Mouse (Mus musculus) gastrocnemius, adult 8-10 months (tissue): ENCODE measurements at regions not wholly inside any gene's neighbourhood (a gene's known extent, or its start where the extent isn't known, plus 50 kb on each side); places are given as distances from the start of the nearest gene placed in this dataset.
A peak's percentile ranks its signal among the peaks of the same experiment; 100 is the strongest.

Experiments used
- DNase-seq, 2 experiments: peaks; one replicate each; pipeline ENCODE4 v3.0.0; 2022; ENCODE audit warnings: low spot score in 2 of 2

DNA sequence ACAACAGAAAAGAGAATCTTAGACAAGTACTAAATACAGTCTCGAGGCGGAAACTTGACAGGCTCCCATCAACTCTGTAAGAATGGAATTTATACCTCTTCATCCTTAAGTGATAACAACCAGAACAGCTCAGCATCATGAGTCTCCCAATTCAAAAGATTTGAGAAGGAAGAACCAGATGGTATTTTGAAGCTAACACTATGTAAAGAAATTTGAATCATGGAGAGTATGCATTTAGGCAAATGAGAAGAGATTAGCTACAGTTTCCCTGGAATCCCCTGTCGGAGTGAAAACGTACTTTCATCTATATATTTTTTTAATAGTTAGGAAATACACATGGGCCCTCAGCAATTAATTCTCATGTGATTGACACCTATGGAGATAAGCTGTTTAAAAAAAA lies 140.9 kb downstream of the Nrip1 start:
- no peak for DNase-seq

DNA sequence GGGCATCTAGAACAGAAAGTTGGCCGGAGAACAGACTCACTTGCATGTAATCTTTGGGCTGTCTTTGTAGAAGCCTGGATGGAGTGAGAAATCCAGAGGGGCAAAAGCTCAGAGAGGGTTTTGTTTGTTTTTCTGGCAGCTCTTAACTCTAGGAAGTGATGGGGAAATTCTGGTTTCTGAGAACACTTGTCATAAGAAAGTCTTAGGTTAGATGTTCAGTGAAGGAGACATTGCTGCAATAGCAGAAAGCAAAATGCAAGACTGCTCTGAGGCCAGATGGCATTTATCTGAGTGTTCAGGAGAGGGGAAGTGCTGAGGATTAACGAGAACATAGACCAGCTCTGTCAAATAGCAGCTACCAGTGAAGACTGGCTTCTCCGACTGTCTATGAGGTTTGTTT lies 141.5 kb downstream of the Nrip1 start:
- DNase-seq = no peak

DNA sequence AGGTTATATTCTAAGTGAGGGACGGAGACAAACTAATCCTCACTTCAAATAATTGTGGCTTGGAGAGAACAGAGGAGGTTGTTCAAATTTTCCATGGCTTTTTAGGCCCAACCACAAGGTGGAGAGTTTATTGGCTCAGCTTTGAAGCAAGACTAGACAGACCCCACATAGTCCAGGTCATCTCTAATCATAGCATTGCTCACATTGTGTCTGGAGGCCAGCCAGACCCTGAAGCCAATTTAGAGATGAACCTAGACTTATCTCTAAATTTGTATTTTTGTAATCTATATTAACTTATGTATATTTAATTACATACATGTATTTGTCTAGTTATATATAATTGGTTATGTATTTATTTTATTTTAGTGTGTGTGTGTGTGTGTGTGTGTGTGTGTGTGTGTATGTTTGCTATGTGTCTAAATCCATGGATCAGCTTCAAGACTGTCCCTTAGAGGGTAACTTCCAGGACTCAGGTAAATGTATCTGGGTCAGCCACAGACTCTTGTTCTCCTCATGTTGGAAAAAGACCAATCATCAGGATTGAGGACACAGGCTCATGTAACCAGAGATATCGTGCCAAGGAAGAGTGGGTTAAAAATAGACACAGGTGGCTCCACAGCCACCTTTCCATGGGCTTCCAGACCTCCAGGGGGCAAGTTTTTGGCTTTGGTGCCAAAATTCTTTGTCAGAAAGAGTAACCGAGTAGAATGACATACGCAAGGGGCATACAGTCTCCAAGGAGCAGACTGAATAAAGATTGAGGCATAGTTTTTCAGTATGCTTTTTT lies 142.9 kb downstream of the Nrip1 start:
- DNase-seq = no peak

GRCm38 (mm10) chr16:76228451-76228850 lies 145.2 kb downstream of the Nrip1 start:
- no peak for DNase-seq

- DNase-seq = no peak
Measured at GRCm38 (mm10) chr16:76226446-76226845, 147.2 kb downstream of the Nrip1 start.

DNA sequence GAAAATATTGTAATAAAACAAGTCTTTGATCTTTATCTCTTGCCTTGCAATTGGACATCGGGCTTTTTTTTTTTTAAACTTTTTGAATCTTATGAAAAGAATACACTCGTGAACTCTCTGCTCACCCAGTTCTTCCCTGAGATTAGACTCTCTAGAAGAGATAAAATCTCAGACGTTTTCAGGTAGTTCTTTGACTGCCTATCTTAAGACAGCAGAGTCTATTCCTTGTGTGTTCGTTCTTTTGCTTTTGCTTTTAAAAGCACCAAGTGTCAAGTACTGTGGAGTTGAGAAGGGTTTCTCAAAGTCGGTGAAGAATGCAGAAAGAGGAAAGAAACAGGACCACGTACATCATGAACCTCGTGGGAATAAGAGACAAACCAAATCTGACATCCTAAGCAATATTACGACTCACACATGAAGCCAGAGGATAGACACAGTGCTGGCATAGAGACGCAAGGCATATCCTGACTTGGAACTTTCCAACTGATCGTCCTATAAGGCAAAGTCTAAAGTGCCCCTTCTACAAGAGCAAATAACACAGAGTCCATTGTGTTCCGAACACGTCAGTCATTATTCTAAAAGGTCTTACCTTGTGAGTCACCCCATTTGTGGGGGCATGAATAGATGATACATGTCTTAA lies 147.9 kb downstream of the Nrip1 start:
- no peak for DNase-seq

DNA sequence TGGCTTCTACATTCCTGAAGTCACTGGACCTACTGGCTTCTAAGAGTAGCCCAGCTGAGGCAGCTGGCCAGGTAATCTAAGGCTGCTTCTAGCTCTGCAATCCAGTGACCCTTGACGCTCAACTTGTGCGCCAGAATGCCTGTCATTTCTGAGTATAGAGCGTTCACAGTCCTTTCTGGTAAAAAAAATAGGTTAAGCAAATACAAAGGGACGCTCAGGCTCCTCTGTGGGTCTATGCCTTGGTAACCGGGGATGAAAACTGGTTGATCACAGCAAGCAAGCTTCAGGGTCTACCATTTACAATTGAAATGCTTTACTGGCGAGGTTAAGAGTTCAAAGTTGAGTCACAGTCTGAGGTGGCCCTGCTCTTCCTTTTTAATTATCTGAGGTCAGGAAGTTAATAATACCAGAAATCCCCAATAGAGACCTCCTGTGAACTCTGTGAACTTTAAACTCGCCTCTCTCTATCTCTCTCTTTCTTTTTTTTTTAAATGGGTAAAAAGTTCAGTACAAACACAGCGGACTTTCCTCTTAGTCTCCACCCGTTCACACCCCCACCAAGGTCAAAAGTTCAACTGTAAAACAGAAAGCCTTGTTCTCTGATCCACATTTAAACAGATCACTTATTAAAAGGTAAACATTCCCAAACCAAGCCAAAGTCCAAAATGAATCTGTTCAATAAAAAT lies 148.6 kb downstream of the Nrip1 start:
- DNase-seq = no peak

DNA sequence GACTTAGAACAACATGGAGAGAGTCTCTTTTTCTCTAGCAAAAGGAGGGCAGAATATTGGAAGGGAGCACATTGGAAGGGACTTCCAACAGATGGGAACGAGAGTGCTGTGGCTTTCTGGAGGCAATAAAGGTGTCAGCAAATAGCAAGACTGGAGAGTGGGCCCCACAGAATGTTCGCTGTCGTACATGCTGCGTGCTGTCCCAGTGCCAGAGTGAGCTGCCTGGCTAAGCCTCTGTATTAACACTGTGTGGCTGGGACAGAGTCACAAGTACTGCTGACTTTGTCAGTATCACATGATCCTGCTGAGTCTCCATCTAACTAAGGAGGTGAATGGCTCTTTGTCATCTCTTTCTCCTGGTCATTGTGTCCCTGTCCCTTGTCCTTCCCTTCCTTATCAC lies 149.9 kb downstream of the Nrip1 start:
- DNase-seq = no peak

DNA sequence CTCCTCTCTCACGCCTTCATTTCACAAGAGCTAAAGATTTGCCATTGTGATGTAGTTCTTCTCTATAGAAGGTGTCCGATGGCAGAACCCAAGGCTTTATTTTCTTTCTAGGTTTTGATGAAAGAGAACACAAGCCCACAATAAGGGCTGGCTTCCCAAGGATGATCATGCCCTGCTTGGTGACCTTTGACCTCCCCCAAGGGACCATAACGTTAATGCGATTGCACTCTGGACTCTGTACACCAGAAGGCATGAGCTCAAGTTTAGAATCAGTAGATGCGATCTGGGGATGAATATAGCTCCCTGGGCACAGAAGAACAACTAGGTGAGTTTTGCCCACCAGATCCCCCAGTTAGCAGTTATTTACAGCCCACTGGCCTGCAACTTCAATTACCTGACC lies 150.7 kb downstream of the Nrip1 start:
- DNase-seq = no peak

DNA sequence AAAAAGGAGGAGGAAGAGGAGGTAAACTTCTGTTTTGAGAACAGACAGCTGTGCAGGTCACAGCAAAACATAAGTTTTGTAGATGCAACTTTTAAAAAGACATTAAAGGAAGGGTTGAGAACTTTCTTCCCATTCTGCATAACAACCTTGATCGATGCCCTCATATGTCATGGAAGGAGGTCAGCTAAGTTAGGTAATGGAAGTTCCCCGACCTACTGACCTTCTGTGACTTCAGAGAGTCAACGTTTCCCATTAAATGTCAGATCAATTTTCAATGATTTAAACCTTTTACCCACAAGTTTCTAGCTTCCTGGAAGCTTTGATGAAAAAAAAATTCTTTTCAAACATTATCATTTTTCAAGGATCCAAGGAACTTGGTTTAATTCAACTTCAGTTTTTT lies 153.2 kb downstream of the Nrip1 start:
- no peak for DNase-seq

DNA sequence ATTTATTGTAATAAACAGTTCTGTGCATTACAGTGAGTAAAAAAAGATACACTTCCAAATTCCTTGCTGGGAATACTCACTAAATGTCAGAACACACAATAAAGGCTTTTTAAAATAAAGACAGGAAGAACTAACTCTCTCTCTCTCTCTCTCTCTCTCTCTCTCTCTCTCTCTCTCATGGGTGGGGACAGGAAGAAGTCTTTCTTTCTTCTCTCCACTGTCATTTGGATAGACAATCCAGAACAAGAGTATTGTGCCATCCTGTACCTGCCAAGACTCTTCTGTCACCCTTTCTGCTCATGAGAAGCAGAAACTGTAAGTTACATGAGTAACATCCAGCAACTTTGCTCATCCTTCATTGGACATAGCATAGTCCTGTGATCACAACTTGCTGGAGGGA lies 154.4 kb downstream of the Nrip1 start:
- DNase-seq = no peak

- no peak for DNase-seq
Measured at GRCm38 (mm10) chr16:76218310-76219170, 155.1 kb downstream of the Nrip1 start.

DNA sequence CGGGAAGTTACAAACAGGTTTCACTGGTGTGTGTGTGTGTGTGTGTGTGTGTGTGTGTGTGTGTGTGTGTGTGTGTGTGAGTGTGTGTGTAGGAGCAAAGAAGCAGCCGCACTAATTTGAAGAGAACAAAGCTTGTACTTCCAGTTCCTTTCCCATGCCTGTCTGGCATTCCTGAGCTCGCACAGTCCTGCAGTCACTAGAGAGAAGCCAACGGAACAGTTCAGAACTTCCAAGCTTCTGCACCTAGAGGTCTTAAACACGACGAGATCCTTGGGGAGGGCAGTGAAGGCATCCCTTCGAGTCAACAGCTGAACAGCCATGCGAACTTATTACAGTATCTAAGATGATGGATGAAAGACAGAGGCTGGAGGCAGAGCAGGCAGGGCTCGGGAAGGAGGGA lies 157.4 kb downstream of the Nrip1 start:
- no peak for DNase-seq

- DNase-seq = no peak
Measured at GRCm38 (mm10) chr16:76215558-76215957, 158.1 kb downstream of the Nrip1 start.

- peak in 1 of 2 experiments; percentile 10 for DNase-seq
Measured at GRCm38 (mm10) chr16:76201773-76202571, 171.7 kb downstream of the Nrip1 start.

DNA sequence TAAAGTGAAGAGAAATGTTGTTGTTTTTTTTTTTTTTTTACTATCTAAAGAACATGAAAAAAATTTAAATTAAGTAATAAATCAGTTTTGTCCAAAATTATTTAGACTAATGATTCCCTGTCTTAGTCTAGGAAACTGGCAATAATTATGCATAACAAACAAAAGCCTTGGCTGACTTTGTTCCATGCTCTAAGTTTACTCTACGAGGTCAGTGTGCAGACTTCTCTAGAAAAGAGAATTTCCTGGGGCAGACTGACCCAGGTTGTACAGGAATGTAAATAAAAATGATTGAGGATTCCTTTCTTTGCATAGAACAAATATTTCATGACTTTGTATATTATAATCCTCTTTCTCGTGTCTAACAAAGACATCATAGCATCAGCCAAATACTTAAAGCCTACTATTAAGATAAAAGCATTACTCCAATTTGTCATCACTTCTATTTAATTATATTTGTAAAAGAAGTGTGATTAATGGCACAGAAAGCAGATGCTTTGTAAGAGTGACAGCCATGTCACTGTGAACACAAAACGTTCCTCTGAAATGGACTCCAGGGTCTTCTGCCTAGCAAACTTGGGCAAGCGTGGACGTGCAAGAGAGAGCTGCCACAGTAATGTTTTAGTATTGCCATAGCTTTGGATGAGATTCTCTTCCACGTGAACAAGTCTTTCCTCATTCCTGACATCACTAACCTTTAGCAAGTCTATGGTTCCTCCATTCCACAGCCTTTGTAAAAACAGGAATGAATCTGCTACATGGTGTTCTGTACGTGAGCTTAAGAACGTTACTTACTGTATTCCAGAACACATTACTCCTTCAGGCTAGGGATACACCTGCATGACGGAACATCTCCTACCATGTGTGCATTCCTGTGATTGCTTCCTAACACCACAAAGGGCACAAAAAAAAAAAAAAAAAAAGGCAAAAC lies 172.6 kb downstream of the Nrip1 start:
- no peak for DNase-seq

DNA sequence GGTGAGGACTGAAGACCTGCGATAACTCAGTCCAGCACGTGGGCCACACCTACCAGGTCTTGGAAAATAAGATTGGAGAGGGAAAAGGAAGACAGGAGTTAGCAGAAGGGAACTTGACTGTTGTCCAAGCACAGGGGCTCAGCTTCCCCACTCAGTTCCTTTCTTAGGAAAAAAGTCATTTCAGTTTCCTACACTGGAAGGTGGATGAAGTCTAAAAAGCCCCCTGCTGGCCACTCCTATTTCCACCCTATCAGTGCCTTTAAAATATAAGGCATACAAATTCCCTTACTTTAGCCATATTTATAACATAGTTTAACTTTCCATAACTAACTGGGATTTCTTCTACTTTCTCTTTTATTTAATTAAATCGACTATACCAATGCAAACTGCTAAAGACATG lies 173.4 kb downstream of the Nrip1 start:
- DNase-seq = no peak

GRCm38 (mm10) chr16:76199006-76199405 lies 174.6 kb downstream of the Nrip1 start:
- no peak for DNase-seq

- no peak for DNase-seq
Measured at GRCm38 (mm10) chr16:76194291-76194690, 172.2 kb upstream of the Samsn1 start.

DNA sequence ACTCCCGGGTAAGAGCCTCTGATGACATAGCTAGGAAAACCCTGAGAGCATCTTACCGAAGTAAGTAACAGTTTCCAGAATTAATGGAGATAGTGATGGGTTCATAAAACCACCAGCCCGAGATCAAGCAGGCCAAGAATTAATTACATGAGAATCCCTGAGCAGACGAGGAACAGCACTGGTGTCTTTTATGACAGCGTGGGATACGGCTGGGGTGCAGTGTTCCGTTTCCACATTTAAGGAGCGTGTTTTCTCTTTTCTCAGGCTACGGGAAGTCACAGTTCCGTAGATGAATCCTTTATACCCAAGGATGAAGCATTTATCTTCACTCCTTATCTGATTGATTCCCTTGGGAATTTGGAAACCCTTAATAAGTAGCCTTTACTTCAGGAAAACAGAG lies 169.1 kb upstream of the Samsn1 start:
- no peak for DNase-seq
